Mouse (Mus musculus) CH12.LX (cell line): ENCODE data around the gene Xpo4. TPM values are rescaled to one million over a fixed set of nuclear protein-coding genes. Genes with fewer than 3 reads are reported as not detected.
A peak's percentile ranks its signal among the peaks of the same experiment; 100 is the strongest.
"Not testable (repeated sequence)": the region's sequence is repeated elsewhere in the genome, so short reads cannot be mapped to it uniquely, and the experiment has no call there.

ENCODE experiments used
- DNase-seq: peaks from one replicate; pipeline ENCODE4 v3.0.0-alpha.2; 2013; ENCODE audit errors: extremely low read depth
- H3K27ac ChIP-seq: 2 replicates; pipeline ENCODE4 v1.5.1; 2012; ENCODE audit warnings: low read depth, mild to moderate bottlenecking, control low read depth, moderate library complexity; ENCODE audit not compliant: insufficient read depth
- H3K27me3 ChIP-seq: replicated peaks from 2 replicates; pipeline ENCODE3; 2012; ENCODE audit warnings: inconsistent platforms
- H3K36me3 ChIP-seq, 2 experiments: replicated peaks in 1 of 2; 2 replicates each; pipeline versions ENCODE3 to v1.6.1; 2012; ENCODE audit warnings: inconsistent platforms in 1 of 2, low read length in 1 of 2, mild to moderate bottlenecking in 1 of 2, mixed read lengths in 1 of 2, moderate library complexity in 1 of 2; ENCODE audit not compliant: control insufficient read depth in 1 of 2, insufficient read depth in 1 of 2
- H3K4me1 ChIP-seq, 2 experiments: 2 replicates each; pipeline ENCODE4 v1.6.1; 2012; ENCODE audit warnings: inconsistent platforms in 1 of 2, moderate library complexity in 1 of 2; ENCODE audit not compliant: insufficient read depth in 2 of 2, control insufficient read depth in 1 of 2
- H3K4me2 ChIP-seq: 2 replicates; pipeline ENCODE4 v1.6.1; 2012; ENCODE audit warnings: low read depth, mild to moderate bottlenecking, control low read depth; ENCODE audit not compliant: poor library complexity, insufficient read depth, severe bottlenecking
- H3K4me3 ChIP-seq, 3 experiments: fragments of 150-350 bp in 1 of 3; sonication (generic) in 1 of 3; replicated peaks in 1 of 3; 2 replicates each; pipeline versions ENCODE3 to v1.5.1; 2011 to 2012; ENCODE audit warnings: low read depth in 2 of 3, low read length in 2 of 3, mild to moderate bottlenecking in 2 of 3, moderate library complexity in 2 of 3, control low read depth in 1 of 3, improper control_type of control experiment in 1 of 3, inconsistent platforms in 1 of 3, mixed read lengths in 1 of 3; ENCODE audit not compliant: poor library complexity in 1 of 3
- H3K79me2 ChIP-seq: replicated peaks from 2 replicates; pipeline ENCODE4 v1.6.1; 2012; ENCODE audit warnings: mild to moderate bottlenecking, moderate library complexity; ENCODE audit not compliant: control insufficient read depth, poor library complexity, insufficient read depth, severe bottlenecking; ENCODE audit errors: extremely low read depth
- H3K9ac ChIP-seq: 2 replicates; pipeline ENCODE4 v1.6.1; 2012; ENCODE audit warnings: low read depth, mild to moderate bottlenecking, control low read depth, moderate library complexity; ENCODE audit not compliant: insufficient read depth
- H3K9me3 ChIP-seq: replicated peaks from 2 replicates; pipeline ENCODE3; 2012; ENCODE audit warnings: low read length, inconsistent platforms, mixed read lengths
- BHLHE40 ChIP-seq: IDR thresholded peaks from 2 replicates; pipeline ENCODE4 v1.6.1; 2011; ENCODE audit warnings: mild to moderate bottlenecking, low read depth, low read length, improper control_type of control experiment
- CHD1 ChIP-seq: IDR thresholded peaks from 2 replicates; pipeline ENCODE4 v1.6.1; 2012; ENCODE audit warnings: low read depth, low read length, improper control_type of control experiment, inconsistent platforms
- CTCF ChIP-seq, 2 experiments: IDR thresholded peaks in 1 of 2; conservative IDR thresholded peaks in 1 of 2; 2 replicates each; pipeline ENCODE4 v1.5.1; 2011 to 2012; ENCODE audit warnings: low read depth in 2 of 2, low read length in 2 of 2, improper control_type of control experiment in 1 of 2, inconsistent platforms in 1 of 2, mild to moderate bottlenecking in 1 of 2, moderate library complexity in 1 of 2
- MAX ChIP-seq: IDR thresholded peaks from 2 replicates; pipeline ENCODE4 v1.6.1; 2011; ENCODE audit warnings: low read length, improper control_type of control experiment
- MEF2A ChIP-seq: IDR thresholded peaks from 2 replicates; pipeline ENCODE4 v1.6.1; 2014; ENCODE audit warnings: low read depth, mild to moderate bottlenecking, inconsistent platforms, low read length, improper control_type of control experiment, borderline replicate concordance
- MXI1 ChIP-seq: IDR thresholded peaks from 2 replicates; pipeline ENCODE4 v1.6.1; 2011; ENCODE audit warnings: mild to moderate bottlenecking, low read depth, low read length, improper control_type of control experiment
- MYC ChIP-seq: IDR thresholded peaks from 2 replicates; pipeline ENCODE4 v1.6.1; 2011; ENCODE audit warnings: low read depth, mild to moderate bottlenecking, improper control_type of control experiment, low read length
- NRF1 ChIP-seq: IDR thresholded peaks from 2 replicates; pipeline ENCODE4 v1.6.1; 2014; ENCODE audit warnings: low read depth, mild to moderate bottlenecking, inconsistent platforms, low read length, improper control_type of control experiment, moderate library complexity
- RCOR1 ChIP-seq: conservative IDR thresholded peaks from 2 replicates; pipeline ENCODE4 v1.6.1; 2012; ENCODE audit warnings: low read depth, mild to moderate bottlenecking, inconsistent platforms, low read length, improper control_type of control experiment
- dilution Hi-C: fragments of 300-500 bp; cut with MboI; formaldehyde crosslinking; loops from 2 replicates; pipeline ENCODE4 v1.14.3; 2020; ENCODE audit warnings: low sequenced_read_pairs; ENCODE audit not compliant: extremely low pct_unique_long_range_greater_than_20kb, extremely low pct_ligation_motif_present
- in situ Hi-C: fragments of 300-500 bp; cut with MboI; formaldehyde crosslinking; loops from 3 replicates; pipeline ENCODE4 v1.14.3; 2019; ENCODE audit warnings: low sequenced_read_pairs, low pct_ligation_motif_present, low pct_unique_long_range_greater_than_20kb, mixed read lengths
- polyA plus RNA-seq: library from polyadenylated mRNA; unstranded; fragments of >175 nt; gene quantifications from 2 replicates; pipeline ENCODE4 v1.2.1, GENCODE M21; 2012; ENCODE audit warnings: low read depth; ENCODE audit not compliant: insufficient read length
- total RNA-seq, 2 experiments: library from RNA; depleted of rRNA; stranded (reverse); fragments of 300-350 nt in 1 of 2; fragments of >200 nt in 1 of 2; gene quantifications; 2 replicates each; pipeline ENCODE4 v1.2.3; 2012 to 2014

The Xpo4 gene
- total and polyA plus RNA-seq, 3 experiments = 30.2 to 47.3 (median 43.0) TPM

- Histone ChIP-seq H3K27ac (no peak overlapping the region), H3K9ac (peak overlapping the region; percentile 84), H3K79me2 (peaks cover 64% of the 10 kb centered on the region), H3K4me3 (peak overlapping the region; percentile 51 to 95 (median 95)), H3K27me3 (no peaks in the 10 kb centered on the region), H3K4me1 (peaks cover 2 to 29% of the 10 kb centered on the region in 2 experiments; a peak in 3 of 4 replicates), H3K9me3 (no peaks in the 10 kb centered on the region), H3K36me3 (peaks cover 5 to 19% of the 10 kb centered on the region in 2 experiments), H3K4me2 (peak overlapping the region; percentile 96)
- DNase-seq = no peak
- dilution Hi-C loops (no loop called here), in situ Hi-C loops (no loop called here)
- TF ChIP-seq CTCF (conservative IDR thresholded peaks at IDR 0.05 in 1 of 2, IDR thresholded peaks at IDR 0.05 in 1 of 2; ENCODE audit: low read depth in 2 of 2, low read length in 2 of 2) = no peak
- peak; percentile 80 for TF ChIP-seq MYC
- TF ChIP-seq CHD1 = no peak
- no peak for TF ChIP-seq RCOR1
- TF ChIP-seq MAX = peak; percentile 56; the same call in 1 of the 2 replicates
- peak; percentile 6; the same call in 1 of the 2 replicates for TF ChIP-seq BHLHE40
Observed at GRCm38 (mm10) chr14:57663630-57664029, 1.6 kb downstream of the Xpo4 start.

GRCm38 (mm10) chr14:57658301-57658700 is 6.9 kb downstream of the Xpo4 start:
- no peak overlapping the region for H3K4me3 ChIP-seq
- H3K27ac ChIP-seq = no peak overlapping the region
- peaks cover 5 to 39% of the 10 kb centered on the region in 2 experiments for H3K36me3 ChIP-seq
- H3K4me1 ChIP-seq = peaks cover 2 to 26% of the 10 kb centered on the region in 2 experiments; a peak in 3 of 4 replicates
- H3K27me3 ChIP-seq = no peaks in the 10 kb centered on the region
- TF ChIP-seq NRF1 = no peak
- no peak for TF ChIP-seq MEF2A
- no peak for TF ChIP-seq MXI1
- H3K9ac ChIP-seq = no peak overlapping the region
- DNase-seq = no peak
- H3K79me2 ChIP-seq = peaks cover 86% of the 10 kb centered on the region
- in situ Hi-C loops = no loop called here
- H3K4me2 ChIP-seq = no peak overlapping the region
- no peaks in the 10 kb centered on the region for H3K9me3 ChIP-seq
- dilution Hi-C loops = no loop called here

GRCm38 (mm10) chr14:57657500-57657899 is 7.7 kb downstream of the Xpo4 start:
- Histone ChIP-seq H3K27ac (no peak overlapping the region), H3K9me3 (no peaks in the 10 kb centered on the region), H3K4me2 (no peak overlapping the region), H3K4me3 (no peak overlapping the region), H3K79me2 (peaks cover 86% of the 10 kb centered on the region), H3K4me1 (peaks cover 2 to 18% of the 10 kb centered on the region in 2 experiments; a peak in 3 of 4 replicates), H3K9ac (no peak overlapping the region), H3K36me3 (peaks cover 5 to 45% of the 10 kb centered on the region in 2 experiments), H3K27me3 (no peaks in the 10 kb centered on the region)
- no peak for DNase-seq
- in situ Hi-C loops (no loop called here), dilution Hi-C loops (no loop called here)
- TF ChIP-seq BHLHE40 = no peak

- H3K4me3 ChIP-seq, H3K4me2 ChIP-seq, DNase-seq, H3K4me1 ChIP-seq, H3K9me3 ChIP-seq, dilution Hi-C loops, H3K9ac ChIP-seq, H3K27me3 ChIP-seq, H3K27ac ChIP-seq, in situ Hi-C loops: not testable (repeated sequence)
- Histone ChIP-seq H3K36me3 (peaks cover 4 to 49% of the 10 kb centered on the region in 2 experiments), H3K79me2 (peaks cover 85% of the 10 kb centered on the region)
Observed at GRCm38 (mm10) chr14:57656519-57656918, 8.7 kb downstream of the Xpo4 start.
